Mouse (Mus musculus): Measurements from ENCODE around the gene N4bp2l2.
"Not testable (repeated sequence)": the region's sequence is repeated elsewhere in the genome, so short reads cannot be mapped to it uniquely, and the experiment has no call there.

N4bp2l2 gene

DNA sequence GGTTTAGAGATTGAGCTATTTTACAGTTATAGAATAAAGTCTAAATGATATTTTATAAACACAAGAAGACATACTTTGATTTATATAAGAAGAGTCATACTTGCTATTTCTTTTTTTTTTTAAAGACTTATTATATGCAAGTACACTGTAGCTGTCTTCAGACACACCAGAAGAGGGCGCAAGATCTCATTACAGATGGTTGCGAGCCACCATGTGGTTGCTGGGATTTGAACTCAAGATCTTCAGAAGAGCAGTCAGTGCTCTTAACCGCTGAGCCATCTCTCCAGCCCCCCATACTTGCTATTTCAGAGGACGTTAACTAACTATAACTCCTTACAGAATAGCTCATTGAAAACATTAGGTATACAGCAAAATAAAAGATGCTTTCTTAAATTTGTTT is 22.6 kb downstream of the N4bp2l2 start:
- DNase-seq (ENCODE audit: low read depth, low spot score), result not testable (repeated sequence)

DNA sequence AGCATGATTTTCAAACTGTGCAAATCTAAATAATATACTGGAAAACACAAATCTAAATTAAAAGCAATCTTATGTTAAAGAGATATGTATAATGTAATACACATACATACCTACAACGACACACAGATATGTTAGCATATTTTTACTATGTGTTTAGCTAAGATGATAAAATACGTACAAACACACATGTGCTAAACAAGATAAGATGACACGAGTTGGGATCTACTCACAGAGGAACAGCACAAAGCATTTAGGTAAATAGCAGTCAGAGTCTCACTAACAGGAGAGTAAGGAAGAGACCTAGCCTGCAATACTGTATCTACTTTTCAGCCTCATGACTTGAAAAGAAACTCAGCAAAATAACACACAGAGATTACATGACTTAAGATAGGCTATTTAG is 24.5 kb downstream of the N4bp2l2 start:
- DNase-seq (ENCODE audit: low read depth, low spot score), result no peak

DNA sequence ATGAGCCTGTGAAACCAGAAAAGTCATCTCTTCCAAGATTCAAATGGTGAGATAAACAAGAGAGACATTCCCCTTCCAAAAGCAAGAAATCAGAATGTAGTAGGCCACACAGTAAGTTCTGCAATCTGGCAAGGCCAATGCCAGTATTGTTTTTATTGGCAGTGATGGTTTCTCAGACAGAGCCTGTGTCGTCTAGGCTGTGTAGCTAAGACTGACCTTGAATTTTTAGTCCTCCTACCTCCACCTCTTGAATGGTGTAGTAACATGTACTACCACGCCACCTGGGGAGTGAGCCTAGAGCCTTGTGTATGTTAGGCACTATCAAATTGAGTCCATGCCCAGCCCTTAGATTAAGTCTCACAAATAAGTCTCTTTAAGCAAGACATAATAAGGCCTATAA is 36.3 kb downstream of the N4bp2l2 start:
- DNase-seq (ENCODE audit: low read depth, low spot score), result no peak

DNA sequence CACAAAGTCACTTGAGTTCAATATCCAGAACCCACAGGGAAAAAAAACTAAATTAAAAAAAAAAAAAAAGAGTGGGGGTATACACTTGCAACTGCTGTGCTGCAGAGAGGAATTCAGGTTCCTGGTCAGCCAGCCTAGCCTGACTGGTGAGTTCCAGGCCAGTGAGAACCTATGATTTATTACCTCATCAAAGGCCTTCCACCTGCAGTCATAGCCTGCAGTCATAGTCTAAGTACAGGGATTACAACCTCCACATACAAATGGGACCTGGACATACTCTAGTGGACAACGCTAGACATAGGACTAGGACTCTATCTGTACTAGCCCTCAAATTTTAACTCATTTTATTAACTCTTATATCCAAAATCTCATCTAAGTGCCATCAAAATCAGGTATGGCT is 36.7 kb downstream of the N4bp2l2 start:
- no peak for DNase-seq (ENCODE audit: low read depth, low spot score)

DNA sequence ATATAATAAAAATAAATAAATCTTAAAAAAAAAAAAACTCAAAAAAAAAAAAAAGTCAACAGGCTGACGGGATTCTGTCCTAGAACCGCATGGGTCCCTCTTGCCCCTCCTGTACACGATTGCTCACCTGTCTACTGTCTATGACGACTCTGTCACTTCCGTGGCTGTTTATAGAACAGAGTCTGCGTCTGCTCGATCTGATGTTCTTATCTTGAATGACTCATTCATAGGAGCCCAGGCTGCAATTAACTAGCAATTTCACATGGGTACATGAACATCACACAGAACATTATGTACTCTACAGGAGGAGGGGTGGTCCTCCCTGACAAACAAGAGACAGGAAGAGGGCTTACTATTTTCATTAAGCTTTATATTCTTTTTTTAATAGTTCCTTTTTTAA is 40.5 kb downstream of the N4bp2l2 start:
- DNase-seq (ENCODE audit: low read depth, low spot score), result no peak

DNA sequence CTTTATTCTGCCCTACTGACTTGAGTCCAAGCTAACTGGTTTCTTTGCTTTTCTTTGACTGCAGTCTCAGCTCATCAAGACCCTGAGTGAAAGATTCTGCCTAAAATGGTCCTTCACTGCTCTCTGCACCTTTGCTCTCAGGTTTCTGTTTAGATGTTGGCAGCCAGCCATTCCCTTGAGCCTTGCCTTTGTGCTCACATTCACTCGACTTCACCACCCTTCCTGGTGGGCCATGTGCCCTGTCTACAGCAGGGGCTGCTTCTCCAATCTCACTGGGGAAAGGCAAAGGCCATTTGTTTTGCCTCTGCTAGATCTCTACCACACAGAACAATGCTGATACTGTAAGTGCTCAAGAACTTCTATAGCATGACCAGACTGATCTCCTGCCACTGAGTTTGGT is 43.2 kb downstream of the N4bp2l2 start:
- no peak for DNase-seq (ENCODE audit: low read depth, low spot score)

DNA sequence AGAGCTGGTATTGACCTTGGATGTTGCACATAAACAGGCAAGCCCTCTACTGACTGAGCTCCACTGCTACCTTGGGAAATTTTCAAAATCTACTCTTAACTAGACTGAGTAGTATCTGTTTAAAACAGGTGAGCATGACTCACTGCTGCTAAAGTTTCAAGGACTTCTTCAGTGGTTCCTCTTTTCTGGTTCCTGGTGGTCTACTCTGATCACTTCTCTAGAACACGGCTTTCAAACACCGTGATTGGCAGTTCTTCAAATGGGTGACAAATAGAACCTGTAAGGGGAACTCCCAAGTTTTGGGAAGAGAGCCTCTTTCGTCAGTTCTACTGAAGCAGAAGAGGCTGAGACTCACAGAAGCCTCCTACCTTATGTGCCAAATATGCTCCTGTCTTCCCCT is 44.4 kb downstream of the N4bp2l2 start:
- DNase-seq (ENCODE audit: low read depth, low spot score), result no peak

DNA sequence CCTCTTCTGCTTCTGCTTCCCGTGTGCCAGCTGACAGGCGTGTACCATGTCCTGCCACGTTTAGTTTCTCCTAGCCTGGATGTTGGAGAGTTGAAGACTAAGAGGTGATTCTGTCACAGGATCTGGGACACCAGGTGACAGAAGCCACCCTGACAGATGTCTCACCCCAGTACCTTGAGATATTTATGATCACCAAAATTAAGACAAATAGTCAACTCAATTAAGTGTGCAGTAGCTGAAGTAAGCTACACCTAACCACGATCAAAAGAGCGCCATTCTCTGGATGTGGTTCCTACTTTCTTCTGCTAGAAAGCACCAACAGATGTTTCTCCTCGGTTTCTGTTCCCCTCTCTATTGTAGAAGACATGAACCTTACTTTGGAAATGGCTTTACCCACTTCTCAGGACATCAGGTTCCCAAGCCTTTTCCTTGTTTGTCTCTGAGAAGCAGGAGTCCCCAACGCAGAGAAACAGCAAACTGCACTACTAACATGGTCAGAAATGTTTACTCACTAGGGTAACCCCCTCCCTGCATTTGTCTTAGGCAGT is 45.3 kb downstream of the N4bp2l2 start:
- DNase-seq (ENCODE audit: low read depth, low spot score), result no peak

DNA sequence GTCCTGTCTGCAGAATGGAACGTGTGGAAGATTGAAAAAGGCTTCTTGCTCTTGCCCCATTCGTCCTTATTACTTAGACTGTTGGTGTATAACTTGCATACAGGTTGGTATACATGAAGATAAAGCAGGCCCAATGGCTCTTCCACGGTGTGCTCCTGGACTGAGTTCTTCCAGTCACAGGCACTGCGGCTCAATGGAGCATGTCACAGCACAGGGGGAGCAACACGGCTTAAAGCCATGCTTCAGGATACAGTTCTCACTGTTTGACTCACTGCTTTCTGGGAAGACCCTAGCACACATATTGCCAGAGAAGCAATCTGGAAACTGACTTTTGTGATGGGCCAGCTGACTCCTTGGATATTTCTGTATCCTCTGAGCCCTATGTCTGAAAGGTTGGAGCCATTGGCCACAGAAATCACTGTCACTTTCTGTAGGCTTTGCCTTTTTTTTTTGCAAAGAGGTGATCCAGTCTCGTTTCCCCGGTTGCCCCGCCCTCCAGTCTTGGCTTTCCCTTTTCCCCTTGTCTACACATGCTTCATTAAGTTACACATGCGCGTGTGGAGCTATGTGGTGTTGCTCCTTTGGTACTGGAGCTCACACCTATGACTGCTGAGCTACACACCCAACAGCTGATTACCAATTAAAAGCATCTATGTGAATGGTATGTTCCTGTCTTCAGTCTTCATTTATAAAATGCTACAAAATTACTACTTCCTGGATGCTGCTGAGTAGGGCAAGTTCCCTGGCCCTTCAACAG is 47.2 kb downstream of the N4bp2l2 start:
- DNase-seq (ENCODE audit: low read depth, low spot score), result no peak

DNA sequence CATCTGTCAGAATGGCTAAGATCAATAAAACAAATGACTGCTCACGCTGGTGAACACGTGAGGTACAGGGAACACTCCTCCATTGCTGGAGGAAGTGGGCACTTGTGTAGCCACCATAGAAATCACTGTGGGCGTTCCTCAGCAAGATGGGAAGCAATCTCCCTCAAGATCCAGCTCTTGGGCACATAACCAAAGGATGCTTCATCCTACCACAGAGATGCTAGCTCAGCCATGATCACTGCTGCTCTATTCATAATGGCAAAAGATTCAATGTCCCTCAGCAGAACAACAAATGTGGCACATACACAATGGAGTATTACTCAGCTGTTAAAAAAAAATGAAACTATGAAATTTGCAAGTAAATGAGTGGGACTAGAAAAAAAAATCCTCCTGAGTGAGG is 49.3 kb downstream of the N4bp2l2 start:
- no peak for DNase-seq (ENCODE audit: low read depth, low spot score)

DNA sequence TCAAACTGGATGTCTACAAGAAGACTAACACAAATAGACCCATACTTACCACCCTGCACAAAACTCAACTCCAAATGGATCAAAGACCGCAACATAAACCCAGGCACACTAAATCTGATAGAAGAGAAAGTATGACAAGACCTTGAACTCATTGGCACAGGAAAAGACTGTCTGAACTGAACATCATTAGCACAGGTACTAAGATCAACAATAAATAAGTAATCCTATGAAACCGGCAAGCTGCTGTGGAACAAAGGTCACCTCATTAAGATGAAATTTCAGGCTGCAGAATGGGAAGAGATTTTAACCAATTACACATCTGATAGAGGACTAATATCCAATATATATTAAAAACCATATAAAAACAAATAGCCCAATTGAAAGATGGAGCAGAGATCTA is 49.8 kb downstream of the N4bp2l2 start:
- no peak for DNase-seq (ENCODE audit: low read depth, low spot score)

DNA sequence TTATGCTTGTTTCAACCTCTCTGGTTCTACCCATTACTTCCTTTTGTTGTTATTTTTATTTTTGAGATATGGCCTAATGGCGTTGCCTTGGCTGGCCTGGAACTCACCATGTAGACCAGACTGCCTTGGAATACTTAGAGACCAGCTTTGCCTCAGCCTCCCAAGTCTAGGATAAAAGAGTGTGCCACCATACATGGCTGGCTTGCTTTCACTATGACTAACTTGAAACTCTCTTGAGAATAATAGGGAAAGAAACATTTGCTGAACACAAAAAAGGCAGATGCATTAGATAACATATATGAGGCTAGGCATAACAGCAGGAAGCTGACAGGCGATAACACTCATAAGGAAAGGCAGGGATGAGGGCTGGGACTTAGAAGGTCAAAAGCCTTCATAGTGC is 51.9 kb downstream of the N4bp2l2 start:
- no peak for DNase-seq (ENCODE audit: low read depth, low spot score)

DNA sequence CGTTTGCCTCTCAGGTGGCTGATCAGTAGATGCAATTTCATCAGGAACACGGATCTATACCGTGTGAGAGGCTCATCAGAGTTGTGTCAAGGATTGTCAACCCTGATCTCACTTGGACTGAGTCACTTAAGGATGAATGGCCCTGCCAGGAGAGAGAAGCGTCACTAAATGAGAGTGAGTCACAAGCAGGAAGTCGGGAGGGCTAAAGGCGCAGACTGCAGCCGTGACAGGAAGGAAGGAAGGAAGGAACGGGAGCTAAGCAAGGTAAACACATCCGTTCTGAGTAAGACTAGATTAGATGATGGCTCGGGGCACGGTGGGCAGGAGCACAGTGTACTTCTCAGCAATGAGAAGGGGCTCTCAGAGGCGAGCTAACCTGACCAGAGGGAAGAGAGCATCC is 54.3 kb downstream of the N4bp2l2 start:
- DNase-seq (ENCODE audit: low read depth, low spot score), result no peak

DNA sequence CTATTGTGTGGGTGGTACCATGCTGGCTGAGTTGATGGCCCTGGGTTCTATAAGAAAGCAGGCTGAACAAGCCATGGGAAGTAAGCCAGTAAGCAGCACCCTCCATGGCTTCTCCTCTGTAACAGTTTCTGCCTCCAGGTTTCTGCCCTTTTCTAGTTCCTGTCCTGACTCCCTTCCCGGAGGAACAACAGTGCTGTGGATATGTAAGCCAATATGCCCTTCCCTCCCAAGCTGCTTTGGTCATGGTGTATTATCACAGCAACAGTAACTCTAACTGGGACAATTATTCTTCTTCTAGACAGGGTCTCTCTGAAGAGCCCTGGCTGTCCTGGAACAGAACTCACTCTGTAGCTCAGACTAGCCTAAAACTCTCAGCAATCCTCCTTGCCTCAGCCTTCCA is 54.8 kb downstream of the N4bp2l2 start:
- DNase-seq (ENCODE audit: low read depth, low spot score), result no peak

DNA sequence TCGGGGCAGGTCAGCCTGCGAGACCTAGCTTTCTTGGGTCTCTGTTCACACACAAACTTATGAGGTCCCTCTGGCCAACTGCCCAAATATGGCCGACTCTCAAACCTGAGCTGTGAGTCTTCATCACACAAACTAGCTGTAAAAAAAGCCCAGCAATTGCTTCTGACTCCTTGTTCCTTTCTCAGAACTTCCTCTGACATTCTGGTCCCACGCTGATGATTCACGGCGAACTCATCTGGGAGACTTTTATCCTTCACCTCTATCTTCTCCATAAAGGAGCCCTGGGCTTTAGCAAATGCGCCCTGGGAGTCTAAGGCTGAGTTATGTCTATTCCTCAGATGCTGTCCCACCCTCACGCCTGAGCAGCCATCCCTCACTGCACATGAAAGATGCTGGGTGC is 58.4 kb downstream of the N4bp2l2 start:
- DNase-seq (ENCODE audit: low read depth, low spot score), result no peak

DNA sequence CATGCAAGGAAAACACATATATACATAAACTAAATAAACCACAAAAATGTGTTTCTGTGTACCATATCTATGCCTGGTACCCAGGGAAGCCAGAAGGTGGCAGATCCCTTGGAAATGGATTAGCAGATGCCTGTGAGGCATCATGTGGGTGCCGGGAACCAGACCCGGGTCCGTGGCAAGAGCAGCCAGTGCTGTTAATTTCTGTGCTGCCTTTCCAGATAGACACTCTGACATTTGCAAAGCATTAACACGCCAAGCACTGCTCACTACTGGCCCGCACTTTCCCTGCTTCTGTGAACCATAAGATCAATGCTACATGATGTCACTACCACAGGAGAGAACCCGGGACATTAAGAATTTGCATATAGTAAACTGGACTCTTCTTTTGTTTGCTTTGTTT is 59.9 kb downstream of the N4bp2l2 start:
- DNase-seq (ENCODE audit: low read depth, low spot score), result no peak

DNA sequence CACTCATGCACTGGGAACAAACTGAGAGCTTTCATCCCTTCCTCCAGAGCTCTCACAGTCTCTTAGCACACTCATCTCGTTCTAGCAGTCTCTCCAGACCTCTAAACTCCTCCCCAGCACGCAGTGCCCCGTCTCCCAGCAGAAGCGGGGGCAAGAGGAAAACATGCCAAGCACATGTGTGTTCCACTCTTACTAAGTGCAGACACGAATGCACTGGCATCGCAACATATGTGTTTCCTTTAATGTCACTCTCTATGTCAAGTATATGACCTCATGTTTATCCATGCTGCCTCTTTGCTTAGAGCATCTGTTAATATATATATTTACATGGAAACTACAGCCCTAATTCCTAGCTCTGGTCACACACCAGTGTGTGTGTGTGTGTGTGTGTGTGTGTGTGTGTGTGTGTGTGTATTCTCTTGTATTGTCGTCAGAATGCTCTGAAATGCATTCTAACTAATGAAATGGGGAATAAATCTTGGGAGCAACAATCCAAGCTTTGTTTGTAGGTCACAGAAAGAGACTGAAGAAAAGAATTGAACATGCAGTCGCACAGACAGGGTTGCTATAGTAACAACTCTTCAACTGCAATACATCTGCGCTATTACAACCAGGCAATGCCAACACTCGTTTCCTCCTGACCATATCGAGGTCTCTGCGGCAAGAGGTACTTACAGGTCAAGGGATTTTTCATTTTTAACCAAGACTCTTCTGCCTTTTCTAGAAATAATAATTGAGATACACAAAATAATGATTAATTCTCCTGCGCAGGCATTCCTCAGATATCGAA is 64.3 kb downstream of the N4bp2l2 start:
- DNase-seq (ENCODE audit: low read depth, low spot score), result peak; percentile 50

DNA sequence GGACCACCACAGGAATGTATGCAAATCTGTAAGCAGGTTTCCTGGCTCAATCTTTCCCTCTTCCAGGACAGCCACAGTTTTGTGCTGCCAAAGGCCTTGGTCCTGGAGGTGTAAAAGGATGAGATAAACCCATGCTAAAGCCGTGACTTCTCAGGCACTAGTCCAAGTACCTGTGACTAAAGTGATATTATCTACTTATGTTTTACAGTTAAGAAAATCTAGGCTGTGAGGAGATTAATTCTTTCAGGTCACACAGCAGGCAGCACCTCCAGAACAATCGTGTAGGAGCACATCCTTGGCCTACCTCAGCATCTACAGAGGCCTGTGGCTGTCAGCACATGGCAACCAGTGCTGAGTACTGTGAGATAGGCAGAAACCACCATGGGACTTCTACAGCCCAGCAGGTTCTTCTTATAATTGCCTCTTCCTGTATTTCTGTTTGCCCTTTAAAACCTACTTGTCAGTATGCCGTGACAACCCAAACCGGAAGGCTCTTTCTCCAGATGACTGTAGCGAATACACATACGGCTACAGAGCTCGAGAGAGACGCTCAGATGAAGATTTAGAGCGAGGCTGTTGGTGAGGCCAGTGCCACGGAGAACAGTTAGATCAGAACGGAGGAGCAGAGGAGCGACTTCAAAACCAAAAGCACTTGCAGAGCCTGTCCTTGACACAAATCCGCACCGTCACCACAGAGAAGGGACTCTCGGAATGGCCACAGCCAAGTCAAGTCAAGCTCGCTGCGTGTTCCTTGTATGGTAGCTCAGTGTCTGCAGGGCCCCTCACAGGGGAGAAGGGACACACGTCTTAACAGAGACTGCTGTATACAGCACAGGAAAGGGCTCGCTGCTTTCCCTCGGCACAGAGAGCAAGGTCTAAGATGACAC is 65.2 kb downstream of the N4bp2l2 start:
- no peak for DNase-seq (ENCODE audit: low read depth, low spot score)

DNA sequence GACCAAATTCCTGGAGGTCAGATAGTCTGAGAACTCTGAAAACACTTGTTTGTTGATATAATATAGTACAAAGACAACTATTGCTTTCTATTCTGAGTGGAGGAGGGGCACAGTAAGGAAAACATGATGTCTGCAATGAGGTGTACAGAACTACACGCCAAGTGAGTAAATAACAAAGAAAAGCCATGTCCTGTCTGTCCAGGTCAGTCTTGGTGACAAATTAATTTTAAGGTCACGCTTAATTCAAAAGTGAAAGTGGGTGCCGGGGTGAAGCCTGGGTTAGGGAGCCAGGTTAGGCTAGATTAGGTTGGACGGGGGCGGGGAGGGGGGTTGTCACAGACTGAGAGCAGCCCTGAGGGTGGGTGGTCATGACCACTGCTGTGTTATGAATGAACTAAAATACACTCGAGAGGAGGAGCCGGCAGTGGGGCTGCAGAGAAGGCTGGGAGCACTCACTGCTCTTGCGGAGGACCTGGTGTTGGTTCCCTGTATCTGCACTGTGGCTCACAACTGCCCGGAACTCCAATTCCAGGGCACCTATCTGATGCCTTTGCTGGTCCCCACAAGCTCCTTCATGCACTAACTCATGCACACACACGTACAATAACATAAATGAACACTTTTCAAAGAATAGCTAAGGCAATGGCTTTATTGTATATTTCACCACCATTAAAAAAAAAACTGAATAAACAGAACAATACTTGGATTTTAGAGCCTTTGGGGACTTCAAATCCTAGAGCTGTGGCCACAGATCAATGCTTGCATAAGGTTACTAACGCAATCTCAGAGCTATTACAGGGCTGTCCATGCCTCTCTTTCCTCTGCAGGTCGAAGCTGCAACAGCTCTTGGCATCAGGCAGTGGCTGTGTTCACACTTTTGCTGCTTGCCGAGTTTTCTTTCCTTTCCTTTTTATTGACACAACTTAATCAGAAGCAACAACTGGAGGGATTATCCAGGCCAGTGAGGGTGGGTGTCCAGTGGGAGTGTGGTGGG is 66.4 kb downstream of the N4bp2l2 start:
- DNase-seq (ENCODE audit: low read depth, low spot score), result no peak

DNA sequence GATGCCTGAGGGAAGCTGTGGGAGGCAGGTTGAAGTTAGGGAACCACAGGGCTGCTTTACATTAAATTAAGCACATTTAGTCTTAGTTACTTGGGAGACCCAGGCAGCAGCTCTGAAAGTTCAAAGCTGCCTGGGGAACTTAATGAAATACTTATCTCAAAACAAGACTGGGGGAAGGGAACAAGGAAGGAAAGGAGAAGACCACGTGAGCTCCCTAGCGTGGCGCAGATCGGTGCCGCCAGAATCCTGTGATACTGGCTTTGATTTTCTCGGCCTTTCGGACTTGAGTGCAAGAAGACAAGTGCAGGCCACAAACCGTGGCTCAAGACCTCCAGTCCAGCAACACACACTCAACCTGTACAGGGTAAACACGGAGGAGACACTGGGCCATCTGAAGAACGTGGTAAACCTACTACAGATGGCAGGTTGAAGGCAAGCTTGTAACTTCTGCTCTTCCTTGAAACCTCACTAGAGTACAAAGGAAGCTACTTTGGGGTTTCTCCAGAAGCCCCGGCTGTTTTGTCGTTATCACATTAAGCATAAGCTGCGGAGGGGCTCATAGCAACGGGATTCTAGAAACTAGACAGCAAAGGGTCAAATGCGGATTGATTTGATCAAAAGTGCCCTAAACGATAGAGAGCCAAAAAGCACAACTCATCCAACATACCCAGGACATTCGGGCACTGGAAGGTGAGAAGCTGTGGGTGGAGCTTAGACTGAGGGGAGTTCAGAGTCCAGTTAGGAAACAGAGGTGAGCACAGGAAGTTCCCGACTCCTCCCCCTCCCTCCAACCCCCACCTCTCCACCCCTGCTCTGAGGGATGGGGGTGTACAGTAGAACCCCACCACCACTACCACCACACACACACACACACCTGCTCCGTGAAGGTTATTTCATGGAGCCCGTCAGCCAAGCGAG is 67.5 kb downstream of the N4bp2l2 start:
- no peak for DNase-seq (ENCODE audit: low read depth, low spot score)
